Mouse (Mus musculus) stomach, embryonic 15.5 days (tissue): ENCODE data around the gene Tspyl3. TPM values are rescaled to one million over a fixed set of nuclear protein-coding genes. Genes with fewer than 3 reads are reported as not detected.

ENCODE experiments used
- ATAC-seq: fragments of 200-750 bp; cut with Nextera tagmentation; 2 replicates; pipeline ENCODE4 v1.8.0; 2017; ENCODE audit warnings: low read depth, moderate number of reproducible peaks, moderate TSS enrichment; ENCODE audit not compliant: insufficient read depth, low FRiP score
- H3K27ac ChIP-seq: fragments of 300-500 bp; sonication (generic); 2 replicates; pipeline ENCODE4 v1.5.1; 2015; ENCODE audit warnings: mild to moderate bottlenecking, inconsistent platforms
- H3K27me3 ChIP-seq: fragments of 300-500 bp; sonication (generic); replicated peaks from 2 replicates; pipeline ENCODE4 v1.6.1; 2015; ENCODE audit warnings: inconsistent platforms
- H3K36me3 ChIP-seq: fragments of 300-500 bp; sonication (generic); 2 replicates; pipeline ENCODE4 v1.6.1; 2015; ENCODE audit warnings: inconsistent platforms
- H3K4me1 ChIP-seq: fragments of 300-500 bp; sonication (generic); 2 replicates; pipeline ENCODE4 v1.6.1; 2015; ENCODE audit warnings: inconsistent platforms
- H3K4me2 ChIP-seq: fragments of 300-500 bp; sonication (generic); 2 replicates; pipeline ENCODE4 v1.6.1; 2015; ENCODE audit warnings: mild to moderate bottlenecking, inconsistent platforms
- H3K4me3 ChIP-seq: fragments of 300-500 bp; sonication (generic); replicated peaks from 2 replicates; pipeline ENCODE4 v1.5.1; 2015; ENCODE audit warnings: inconsistent platforms
- H3K9ac ChIP-seq: fragments of 300-500 bp; sonication (generic); 2 replicates; pipeline ENCODE4 v1.6.1; 2015; ENCODE audit warnings: inconsistent platforms
- H3K9me3 ChIP-seq: fragments of 300-500 bp; sonication (generic); 2 replicates; pipeline ENCODE4 v1.6.1; 2016; ENCODE audit warnings: inconsistent platforms
- WGBS: fragments of 180-500 bp; shearing (Covaris S2); methylation state at CpG from one replicate; pipeline ENCODE4 v1.1.7; 2015; 5-methylcytosine and 5-hydroxymethylcytosine counted together
- polyA plus RNA-seq: library from polyadenylated mRNA; unstranded; fragments of >200 nt; fragmentation: Nextera tagmentation; extraction: Ambion mirVana; gene quantifications from 2 replicates; pipeline ENCODE4 v1.2.1, GENCODE M21; 2015

The Tspyl3 gene
- polyA plus RNA-seq, 1 experiment from 2014 or later, result 8.6 TPM

- Histone ChIP-seq H3K4me3 (no peak overlapping the region), H3K4me2 (no peak overlapping the region), H3K9ac (no peak overlapping the region), H3K27me3 (no peaks in the 10 kb centered on the region), H3K4me1 (no peaks in the 10 kb centered on the region), H3K27ac (no peak overlapping the region), H3K9me3 (no peaks in the 10 kb centered on the region), H3K36me3 (no peaks in the 10 kb centered on the region)
- ATAC-seq, result no peak
Measured at GRCm38 (mm10) chr2:153222130-153222529, 3.1 kb downstream of the Tspyl3 start.

GRCm38 (mm10) chr2:153221620-153222019 lies 3.6 kb downstream of the Tspyl3 start:
- Histone ChIP-seq H3K4me2 (no peak overlapping the region), H3K4me1 (no peaks in the 10 kb centered on the region), H3K27me3 (no peaks in the 10 kb centered on the region), H3K27ac (no peak overlapping the region), H3K9me3 (no peaks in the 10 kb centered on the region), H3K36me3 (no peaks in the 10 kb centered on the region), H3K9ac (no peak overlapping the region), H3K4me3 (no peak overlapping the region)
- ATAC-seq, result peak; percentile 77; the same call in 1 of the 2 replicates
- WGBS, result 75% methylated on average over 4 of the region's 4 CpGs

GRCm38 (mm10) chr2:153218516-153218915 lies 6.7 kb downstream of the Tspyl3 start:
- Histone ChIP-seq H3K9ac (no peak overlapping the region), H3K27me3 (no peaks in the 10 kb centered on the region), H3K27ac (no peak overlapping the region), H3K9me3 (no peaks in the 10 kb centered on the region), H3K4me1 (no peaks in the 10 kb centered on the region), H3K4me2 (no peak overlapping the region), H3K4me3 (no peak overlapping the region), H3K36me3 (no peaks in the 10 kb centered on the region)
- WGBS, result 76% methylated on average over 3 of the region's 3 CpGs
- ATAC-seq, result no peak

- H3K4me2 ChIP-seq, result no peak overlapping the region
- no peaks in the 10 kb centered on the region for H3K9me3 ChIP-seq
- H3K4me1 ChIP-seq, result no peaks in the 10 kb centered on the region
- no peak overlapping the region for H3K27ac ChIP-seq
- WGBS, result 83% methylated on average over 10 of the region's 10 CpGs
- ATAC-seq, result no peak
- no peak overlapping the region for H3K4me3 ChIP-seq
- no peaks in the 10 kb centered on the region for H3K36me3 ChIP-seq
- H3K27me3 ChIP-seq, result no peaks in the 10 kb centered on the region
- no peak overlapping the region for H3K9ac ChIP-seq
Measured at GRCm38 (mm10) chr2:153217826-153218340, 7.4 kb downstream of the Tspyl3 start.

GRCm38 (mm10) chr2:153215421-153215820 lies 9.8 kb downstream of the Tspyl3 start:
- Histone ChIP-seq H3K4me3 (no peak overlapping the region), H3K27me3 (no peaks in the 10 kb centered on the region), H3K4me1 (no peaks in the 10 kb centered on the region), H3K9me3 (no peaks in the 10 kb centered on the region), H3K36me3 (0 out of 2 replicates have a peak, but pooled peaks cover 2% of the 10 kb centered on the region), H3K9ac (no peak overlapping the region), H3K27ac (no peak overlapping the region), H3K4me2 (no peak overlapping the region)
- WGBS, result 78% methylated on average over 4 of the region's 4 CpGs
- no peak for ATAC-seq

- 50% methylated on average over 6 of the region's 6 CpGs for WGBS
- no peak for ATAC-seq
- Histone ChIP-seq H3K9me3 (no peaks in the 10 kb centered on the region), H3K9ac (no peak overlapping the region), H3K27ac (no peak overlapping the region), H3K4me3 (no peak overlapping the region), H3K36me3 (0 out of 2 replicates have a peak, but pooled peaks cover 3% of the 10 kb centered on the region), H3K4me1 (no peaks in the 10 kb centered on the region), H3K27me3 (no peaks in the 10 kb centered on the region), H3K4me2 (no peak overlapping the region)
Measured at GRCm38 (mm10) chr2:153214771-153215259, 10.4 kb downstream of the Tspyl3 start.

- Histone ChIP-seq H3K4me2 (no peak overlapping the region), H3K4me3 (no peak overlapping the region), H3K27me3 (no peaks in the 10 kb centered on the region), H3K36me3 (peaks cover 14% of the 10 kb centered on the region), H3K27ac (no peak overlapping the region), H3K9me3 (no peaks in the 10 kb centered on the region), H3K9ac (no peak overlapping the region), H3K4me1 (no peaks in the 10 kb centered on the region)
- no peak for ATAC-seq
- 71% methylated on average over 4 of the region's 4 CpGs for WGBS
Measured at GRCm38 (mm10) chr2:153213351-153213750, 11.9 kb downstream of the Tspyl3 start.

GRCm38 (mm10) chr2:153211451-153211850 lies 13.8 kb downstream of the Tspyl3 start:
- WGBS, result 91% methylated on average over 5 of the region's 5 CpGs
- Histone ChIP-seq H3K4me1 (no peaks in the 10 kb centered on the region), H3K36me3 (peaks cover 18% of the 10 kb centered on the region), H3K27me3 (no peaks in the 10 kb centered on the region), H3K4me2 (no peak overlapping the region), H3K4me3 (no peak overlapping the region), H3K9ac (no peak overlapping the region), H3K27ac (no peak overlapping the region), H3K9me3 (no peaks in the 10 kb centered on the region)
- ATAC-seq, result no peak

- peaks cover 20% of the 10 kb centered on the region for H3K36me3 ChIP-seq
- ATAC-seq, result no peak
Measured at GRCm38 (mm10) chr2:153209286-153209685, 16.0 kb downstream of the Tspyl3 start.

GRCm38 (mm10) chr2:153208149-153208548 lies 17.1 kb downstream of the Tspyl3 start:
- H3K36me3 ChIP-seq, result peaks cover 25% of the 10 kb centered on the region
- 93% methylated on average over 2 of the region's 2 CpGs for WGBS
- no peak for ATAC-seq
- no peaks in the 10 kb centered on the region for H3K27me3 ChIP-seq
- H3K4me3 ChIP-seq, result no peak overlapping the region
- no peak overlapping the region for H3K4me2 ChIP-seq
- no peaks in the 10 kb centered on the region for H3K9me3 ChIP-seq
- no peak overlapping the region for H3K9ac ChIP-seq
- H3K27ac ChIP-seq, result no peak overlapping the region
- H3K4me1 ChIP-seq, result no peaks in the 10 kb centered on the region

More at GRCm38 (mm10) chr2:153209286-153209685, 16.0 kb downstream of the Tspyl3 start:
- no peak overlapping the region for H3K27ac ChIP-seq
- H3K4me2 ChIP-seq, result no peak overlapping the region
- no peak overlapping the region for H3K4me3 ChIP-seq
- WGBS, result 85% methylated on average over 5 of the region's 5 CpGs
- H3K9me3 ChIP-seq, result no peaks in the 10 kb centered on the region
- H3K9ac ChIP-seq, result no peak overlapping the region
- no peaks in the 10 kb centered on the region for H3K4me1 ChIP-seq
- no peaks in the 10 kb centered on the region for H3K27me3 ChIP-seq

- H3K4me1 ChIP-seq, result no peaks in the 10 kb centered on the region
- H3K9ac ChIP-seq, result no peak overlapping the region
- ATAC-seq, result no peak
- no peaks in the 10 kb centered on the region for H3K9me3 ChIP-seq
- 68% methylated on average over 1 of the region's 1 CpGs for WGBS
- H3K4me2 ChIP-seq, result no peak overlapping the region
- H3K27me3 ChIP-seq, result no peaks in the 10 kb centered on the region
- peaks cover 33% of the 10 kb centered on the region for H3K36me3 ChIP-seq
- H3K27ac ChIP-seq, result no peak overlapping the region
- H3K4me3 ChIP-seq, result no peak overlapping the region
Measured at GRCm38 (mm10) chr2:153202766-153203165, 22.5 kb downstream of the Tspyl3 start.

- Histone ChIP-seq H3K4me2 (no peak overlapping the region), H3K4me1 (no peaks in the 10 kb centered on the region), H3K4me3 (no peak overlapping the region), H3K9me3 (no peaks in the 10 kb centered on the region), H3K36me3 (peaks cover 54% of the 10 kb centered on the region), H3K9ac (no peak overlapping the region), H3K27me3 (no peaks in the 10 kb centered on the region), H3K27ac (no peak overlapping the region)
- no peak for ATAC-seq
- 78% methylated on average over 2 of the region's 2 CpGs for WGBS
Measured at GRCm38 (mm10) chr2:153199114-153199513, 26.1 kb downstream of the Tspyl3 start.

- Histone ChIP-seq H3K4me1 (no peaks in the 10 kb centered on the region), H3K9ac (no peak overlapping the region), H3K27me3 (no peaks in the 10 kb centered on the region), H3K9me3 (no peaks in the 10 kb centered on the region), H3K4me3 (no peak overlapping the region), H3K27ac (no peak overlapping the region), H3K4me2 (no peak overlapping the region), H3K36me3 (peaks cover 56% of the 10 kb centered on the region)
- 66% methylated on average over 5 of the region's 5 CpGs for WGBS
- no peak for ATAC-seq
Measured at GRCm38 (mm10) chr2:153198485-153198884, 26.8 kb downstream of the Tspyl3 start.
